Mouse (Mus musculus) intestine, postnatal 0 days (tissue): ENCODE results near the gene Cdk5rap3. TPM values are rescaled to one million over a fixed set of nuclear protein-coding genes. Genes with fewer than 3 reads are reported as not detected.

Experiments
- ATAC-seq: fragments of 200-750 bp; cut with Nextera tagmentation; 2 replicates; pipeline ENCODE4 v1.8.0; 2017; ENCODE audit warnings: mild to moderate bottlenecking, moderate TSS enrichment, moderate library complexity
- H3K27ac ChIP-seq: fragments of 300-500 bp; sonication (generic); 2 replicates; pipeline ENCODE4 v1.5.1; 2014; ENCODE audit warnings: mild to moderate bottlenecking, low read depth, low read length, moderate library complexity
- H3K27me3 ChIP-seq: fragments of 300-500 bp; sonication (generic); replicated peaks from 2 replicates; pipeline ENCODE4 v1.6.1; 2014; ENCODE audit warnings: low read length, mixed read lengths; ENCODE audit not compliant: control insufficient read depth, insufficient read depth
- H3K36me3 ChIP-seq: fragments of 300-500 bp; sonication (generic); 2 replicates; pipeline ENCODE4 v1.6.1; 2014; ENCODE audit warnings: mild to moderate bottlenecking, moderate library complexity; ENCODE audit not compliant: control insufficient read depth, insufficient read depth
- H3K4me1 ChIP-seq: fragments of 300-500 bp; sonication (generic); replicated peaks from 2 replicates; pipeline ENCODE4 v1.6.1; 2014; ENCODE audit warnings: antibody characterized with exemption, low read length, mixed read lengths; ENCODE audit not compliant: control insufficient read depth, insufficient read depth
- H3K4me2 ChIP-seq: fragments of 300-500 bp; sonication (generic); replicated peaks from 2 replicates; pipeline ENCODE4 v1.6.1; 2014; ENCODE audit warnings: low read depth, mild to moderate bottlenecking, moderate library complexity
- H3K4me3 ChIP-seq: fragments of 300-500 bp; sonication (generic); 2 replicates; pipeline ENCODE4 v1.5.1; 2014; ENCODE audit warnings: low read depth, low read length
- H3K9ac ChIP-seq: fragments of 300-500 bp; sonication (generic); 2 replicates; pipeline ENCODE4 v1.6.1; 2014; ENCODE audit warnings: mild to moderate bottlenecking, low read depth, low read length
- H3K9me3 ChIP-seq: fragments of 300-500 bp; sonication (generic); 2 replicates; pipeline ENCODE4 v1.6.1; 2016; ENCODE audit warnings: mixed run types; ENCODE audit not compliant: control insufficient read depth
- CTCF ChIP-seq: sonication (generic); IDR thresholded peaks from 2 replicates; pipeline ENCODE4 v1.5.1; 2016; ENCODE audit warnings: low read depth, mild to moderate bottlenecking, control low read depth, antibody characterized with exemption, moderate library complexity
- WGBS: fragments of 180-500 bp; shearing (Covaris S2); extraction: QIAGEN DNeasy Blood & Tissue Kit; methylation state at CpG from one replicate; pipeline ENCODE4 v1.1.7; 2014; 5-methylcytosine and 5-hydroxymethylcytosine counted together
- polyA plus RNA-seq: library from polyadenylated mRNA; unstranded; fragments of >200 nt; fragmentation: Nextera tagmentation; extraction: Ambion mirVana; gene quantifications from 2 replicates; pipeline ENCODE4 v1.2.1, GENCODE M21; 2015

Cdk5rap3 gene
- polyA plus RNA-seq, 1 experiment from 2014 or later: 64.1 TPM

GRCm38 (mm10) chr11:96952896-96953295 is 36.6 kb upstream of the Cdk5rap3 start:
- H3K9ac ChIP-seq: no peak overlapping the region
- TF ChIP-seq CTCF: no peak
- no peaks in the 10 kb centered on the region for H3K9me3 ChIP-seq
- no peak for ATAC-seq
- no peak overlapping the region for H3K4me3 ChIP-seq
- no peaks in the 10 kb centered on the region for H3K27me3 ChIP-seq
- H3K4me2 ChIP-seq: no peak overlapping the region
- H3K4me1 ChIP-seq: peaks cover under 1% of the 10 kb centered on the region; the same call in 1 of the 2 replicates
- no peak overlapping the region for H3K27ac ChIP-seq
- 82% methylated on average over 6 of the region's 6 CpGs for WGBS
- H3K36me3 ChIP-seq: peaks cover 59% of the 10 kb centered on the region

GRCm38 (mm10) chr11:96952426-96952825 is 36.1 kb upstream of the Cdk5rap3 start:
- Histone ChIP-seq H3K9ac (no peak overlapping the region), H3K4me3 (no peak overlapping the region), H3K27ac (no peak overlapping the region), H3K4me1 (peaks cover 2% of the 10 kb centered on the region; the same call in 1 of the 2 replicates), H3K4me2 (no peak overlapping the region), H3K27me3 (no peaks in the 10 kb centered on the region), H3K9me3 (no peaks in the 10 kb centered on the region), H3K36me3 (peaks cover 56% of the 10 kb centered on the region)
- TF ChIP-seq CTCF: no peak
- no peak for ATAC-seq
- WGBS: 84% methylated on average over 10 of the region's 10 CpGs

DNA sequence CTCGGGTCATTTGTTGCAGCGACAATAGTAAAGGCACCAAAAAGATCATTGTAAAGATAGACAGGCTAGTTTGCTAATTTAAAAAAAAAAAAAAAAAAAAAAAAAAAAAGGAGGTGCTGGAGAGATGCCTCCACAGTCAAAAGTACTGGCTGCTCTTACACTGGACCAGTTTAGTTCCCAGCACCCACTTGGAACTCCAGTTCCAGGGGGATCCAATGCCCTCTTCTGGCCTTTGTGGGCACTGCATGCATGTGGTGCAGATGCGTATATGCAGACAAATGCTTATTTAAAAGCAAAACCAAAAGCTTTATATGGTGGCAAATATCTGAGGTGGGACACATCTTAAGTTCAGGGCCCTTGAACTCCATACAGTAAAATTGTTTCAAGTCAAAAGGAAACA is 34.5 kb upstream of the Cdk5rap3 start:
- peak; percentile 56 for TF ChIP-seq CTCF
- no peaks in the 10 kb centered on the region for H3K27me3 ChIP-seq
- H3K4me3 ChIP-seq: no peak overlapping the region
- H3K36me3 ChIP-seq: peaks cover 42% of the 10 kb centered on the region
- no peak overlapping the region for H3K27ac ChIP-seq
- ATAC-seq: no peak
- H3K4me1 ChIP-seq: peaks cover 2% of the 10 kb centered on the region; the same call in 1 of the 2 replicates
- no peak overlapping the region for H3K9ac ChIP-seq
- H3K4me2 ChIP-seq: no peak overlapping the region
- 97% methylated on average over 3 of the region's 3 CpGs for WGBS
- no peaks in the 10 kb centered on the region for H3K9me3 ChIP-seq

GRCm38 (mm10) chr11:96947849-96948248 is 31.6 kb upstream of the Cdk5rap3 start:
- WGBS: 36% methylated on average over 4 of the region's 4 CpGs
- Histone ChIP-seq H3K4me1 (peaks cover 10% of the 10 kb centered on the region; the same call in 1 of the 2 replicates), H3K9ac (no peak overlapping the region), H3K9me3 (no peaks in the 10 kb centered on the region), H3K27me3 (no peaks in the 10 kb centered on the region), H3K27ac (peak overlapping the region; percentile 5; the same call in 1 of the 2 replicates), H3K4me2 (no peak overlapping the region; the same call in 1 of the 2 replicates), H3K36me3 (peaks cover 16% of the 10 kb centered on the region), H3K4me3 (no peak overlapping the region)
- TF ChIP-seq CTCF: no peak
- no peak for ATAC-seq

DNA sequence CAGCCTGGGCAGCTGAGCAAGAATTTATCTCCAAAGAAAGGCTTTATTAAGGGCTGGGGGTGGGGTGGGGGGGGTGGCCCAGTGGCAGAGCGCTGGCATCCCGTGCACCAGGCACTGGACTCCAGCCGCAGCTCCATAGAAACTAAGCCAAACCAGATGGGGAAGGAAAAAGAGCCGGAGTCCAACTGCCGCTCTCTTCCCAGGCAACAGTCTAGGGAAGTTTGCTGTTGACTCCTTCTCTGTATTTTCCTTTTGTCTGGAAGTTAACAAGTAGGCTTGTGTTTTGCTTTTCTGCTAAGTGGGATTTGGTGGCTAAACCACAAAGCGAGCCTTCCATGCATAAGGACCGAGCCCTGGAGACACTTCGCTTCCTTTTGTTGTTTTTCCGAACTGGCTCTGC is 30.2 kb upstream of the Cdk5rap3 start:
- no peak for ATAC-seq
- no peaks in the 10 kb centered on the region for H3K9me3 ChIP-seq
- H3K4me3 ChIP-seq: no peak overlapping the region
- H3K4me1 ChIP-seq: peaks cover 10% of the 10 kb centered on the region; the same call in 1 of the 2 replicates
- no peak overlapping the region for H3K4me2 ChIP-seq
- H3K27me3 ChIP-seq: no peaks in the 10 kb centered on the region
- H3K9ac ChIP-seq: no peak overlapping the region
- peaks cover 6% of the 10 kb centered on the region for H3K36me3 ChIP-seq
- TF ChIP-seq CTCF: no peak
- WGBS: 82% methylated on average over 9 of the region's 9 CpGs
- no peak overlapping the region for H3K27ac ChIP-seq

- 44% methylated on average over 14 of the region's 14 CpGs for WGBS
- Histone ChIP-seq H3K4me3 (peak overlapping the region; percentile 48), H3K27me3 (no peaks in the 10 kb centered on the region), H3K36me3 (peaks cover 7% of the 10 kb centered on the region; the same call in 1 of the 2 replicates), H3K4me2 (peak overlapping the region; percentile 88), H3K27ac (peak overlapping the region; percentile 80), H3K4me1 (peaks cover 10% of the 10 kb centered on the region; the same call in 1 of the 2 replicates), H3K9me3 (no peaks in the 10 kb centered on the region), H3K9ac (peak overlapping the region; percentile 60; the same call in 1 of the 2 replicates)
- ATAC-seq: no peak
- no peak for TF ChIP-seq CTCF
Measured at GRCm38 (mm10) chr11:96944844-96945580, 28.7 kb upstream of the Cdk5rap3 start.
